Mouse (Mus musculus) activated CD4-positive, CD25-positive, alpha-beta regulatory T cell, adult 4 months (primary cell): ENCODE results near the gene Prpf31. TPM values are rescaled to one million over a fixed set of nuclear protein-coding genes. Genes with fewer than 3 reads are reported as not detected.

Experiments
- ATAC-seq: one replicate; pipeline ENCODE4 v1.8.0; 2017
- polyA plus RNA-seq, 2 experiments: library from polyadenylated mRNA; unstranded; fragments of 100-300 nt; shearing (Covaris generic); gene quantifications; one replicate each; pipeline ENCODE4 v1.2.1; 2017

Gene Prpf31
- polyA plus RNA-seq, 2 experiments from 2014 or later, result 78.4 to 96.2 TPM

- ATAC-seq, result no peak
Measured at GRCm38 (mm10) chr7:3691919-3692318, 62.1 kb downstream of the Prpf31 start.

Other genes starting within 250 kb of the Prpf31 start
- gene Cacng8, start 239.3 kb upstream of the Prpf31 start, polyA plus RNA-seq, result not detected
- gene Cacng6, start 205.8 kb upstream of the Prpf31 start, polyA plus RNA-seq, result not detected
- under 1 TPM in 1 of 2 experiments, not detected in 1; 0.33 TPM for gene Tarm1, start 127.4 kb upstream of the Prpf31 start, polyA plus RNA-seq
- not detected for gene Oscar, start 13.8 kb upstream of the Prpf31 start, polyA plus RNA-seq
- gene Ndufa3, start 12.6 kb upstream of the Prpf31 start, polyA plus RNA-seq, result 100 to 1,000 TPM; 684 to 742 TPM
- gene Tfpt, start 56 bp upstream of the Prpf31 start, polyA plus RNA-seq, result 10 to 100 TPM; 16.9 to 21.4 TPM
- 10 to 100 TPM; 36.6 to 42.0 TPM for gene Cnot3, start 15.3 kb downstream of the Prpf31 start, polyA plus RNA-seq
- 1 to 10 TPM; 6.6 to 8.6 TPM for gene Leng1, start 35.9 kb downstream of the Prpf31 start, polyA plus RNA-seq
- gene Tmc4, start 47.6 kb downstream of the Prpf31 start, polyA plus RNA-seq, result 1 to 10 TPM; 4.1 to 9.2 TPM
- gene Tsen34, start 62.9 kb downstream of the Prpf31 start, polyA plus RNA-seq, result 10 to 100 TPM in 1 of 2 experiments, 1 to 10 TPM in 1; 7.5 to 10.4 TPM
- 10 to 100 TPM; 13.8 to 27.6 TPM for gene Mboat7, start 63.5 kb downstream of the Prpf31 start, polyA plus RNA-seq
- 1,000 to 10,000 TPM; 4,746 to 5,361 TPM for gene Rps9, start 74.0 kb downstream of the Prpf31 start, polyA plus RNA-seq
- under 1 TPM in 1 of 2 experiments, not detected in 1; 0.61 TPM for gene Pirb, start 90.4 kb downstream of the Prpf31 start, polyA plus RNA-seq
- not detected for gene Gm15448, start 195.7 kb downstream of the Prpf31 start, polyA plus RNA-seq
- gene Pira2, start 215.1 kb downstream of the Prpf31 start, polyA plus RNA-seq, result under 1 TPM in 1 of 2 experiments, not detected in 1; 0.15 TPM